Mouse (Mus musculus): ENCODE measurements around the gene Olfr1024.

Gene Olfr1024

GRCm38 (mm10) chr2:85904952-85905351 is at the start of gene Olfr1024:
Gene Olfr1024, minus strand, starts transcription at chr2:85905052.
- DNase-seq (ENCODE audit: low spot score in 2 of 2) = no peak

- DNase-seq (ENCODE audit: low spot score in 2 of 2) = no peak
These were observed 45.3 kb upstream of the Olfr1024 start, which contains the start of gene Olfr1028 for GRCm38 (mm10) chr2:85950137-85950536. Gene Olfr1028, plus strand, starts transcription at chr2:85950437.

GRCm38 (mm10) chr2:85921258-85921657 is 16.4 kb upstream of the Olfr1024 start, which contains the start of gene Olfr1026:
Gene Olfr1026, plus strand, starts transcription at chr2:85921558.
- no peak for DNase-seq (ENCODE audit: low spot score in 2 of 2)

- no peak for DNase-seq (ENCODE audit: low spot score in 2 of 2)
These were observed 10.0 kb upstream of the Olfr1024 start, which contains the start of gene Olfr1025-ps1 for GRCm38 (mm10) chr2:85914893-85915292. Gene Olfr1025-ps1, plus strand, starts transcription at chr2:85915193.

GRCm38 (mm10) chr2:85913197-85913596 is 8.3 kb upstream of the Olfr1024 start:
- no peak for DNase-seq (ENCODE audit: low spot score in 2 of 2)

GRCm38 (mm10) chr2:85885340-85885739 is 19.5 kb downstream of the Olfr1024 start, which contains the start of gene Olfr1023:
Gene Olfr1023, plus strand, starts transcription at chr2:85885640.
- no peak for DNase-seq (ENCODE audit: low spot score in 2 of 2)

- DNase-seq (ENCODE audit: low spot score in 2 of 2) = no peak
These were observed 36.6 kb downstream of the Olfr1024 start, which contains the start of gene Olfr1022 for GRCm38 (mm10) chr2:85868294-85868693. Gene Olfr1022, plus strand, starts transcription at chr2:85868594.

All from left cerebral cortex, adult 9 months (tissue).